Mouse (Mus musculus): ENCODE measurements at regions not wholly inside any gene's neighbourhood (a gene's known extent, or its start where the extent isn't known, plus 50 kb on each side); places are given as distances from the start of the nearest gene placed in this dataset.

GRCm38 (mm10) chr12:7909746-7910360 lies 67.6 kb upstream of the Apob start:
- no peak for TF ChIP-seq CTCF (IDR thresholded peaks at IDR 0.05; ENCODE audit: control insufficient read depth, insufficient read depth, insufficient replicate concordance, low read depth, low read length)
- TF ChIP-seq POLR2A (IDR thresholded peaks at IDR 0.05; ENCODE audit: control insufficient read depth, low read depth, low read length): no peak

Data from testis, adult 2 months (tissue).